Mouse (Mus musculus): ENCODE measurements at regions not wholly inside any gene's neighbourhood (a gene's known extent, or its start where the extent isn't known, plus 50 kb on each side); places are given as distances from the start of the nearest gene placed in this dataset.

DNA sequence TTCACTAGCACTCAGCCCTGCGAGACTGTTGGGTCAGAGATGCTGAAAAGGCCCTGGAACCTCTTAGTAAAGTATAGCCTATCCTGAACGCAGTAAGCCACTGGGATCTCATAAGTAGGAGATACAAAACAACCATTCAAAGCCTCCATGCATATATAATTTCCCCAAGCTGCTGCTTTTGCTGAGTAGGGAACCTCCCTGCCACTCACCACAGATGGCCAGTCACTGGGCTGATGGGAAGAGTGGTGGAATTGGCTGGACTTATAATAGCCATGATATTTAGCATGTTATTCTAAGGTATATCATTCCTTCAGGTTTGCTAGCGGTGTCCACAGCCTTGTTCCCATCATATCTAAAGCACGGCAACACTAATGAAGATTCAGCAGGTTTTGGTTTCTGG is 135.8 kb downstream of the Usp31 start:
- no peak overlapping the region for H3K9ac ChIP-seq (replicated peaks; ENCODE audit: low read length, poor library complexity, severe bottlenecking)
- H3K27ac ChIP-seq (ENCODE audit: low read depth, low read length), result no peak overlapping the region
- no peaks in the 10 kb centered on the region for H3K27me3 ChIP-seq (ENCODE audit: insufficient read depth, low read length)
- DNase-seq (ENCODE audit: low spot score), result no peak
- H3K4me3 ChIP-seq (ENCODE audit: low read depth, low read length), result no peak overlapping the region
- WGBS, result 67% methylated on average over 4 of the region's 4 CpGs
- no peak overlapping the region for H3K4me2 ChIP-seq (ENCODE audit: low read depth, low read length, poor library complexity, severe bottlenecking)
- H3K9me3 ChIP-seq (ENCODE audit: low read length), result no peaks in the 10 kb centered on the region
- no peaks in the 10 kb centered on the region for H3K4me1 ChIP-seq (ENCODE audit: insufficient read depth, low read length)
- no peak for TF ChIP-seq CTCF (IDR thresholded peaks at IDR 0.05)
- no peak for ATAC-seq (ENCODE audit: low FRiP score)
- H3K36me3 ChIP-seq (ENCODE audit: insufficient read depth, low read length), result no peaks in the 10 kb centered on the region

DNA sequence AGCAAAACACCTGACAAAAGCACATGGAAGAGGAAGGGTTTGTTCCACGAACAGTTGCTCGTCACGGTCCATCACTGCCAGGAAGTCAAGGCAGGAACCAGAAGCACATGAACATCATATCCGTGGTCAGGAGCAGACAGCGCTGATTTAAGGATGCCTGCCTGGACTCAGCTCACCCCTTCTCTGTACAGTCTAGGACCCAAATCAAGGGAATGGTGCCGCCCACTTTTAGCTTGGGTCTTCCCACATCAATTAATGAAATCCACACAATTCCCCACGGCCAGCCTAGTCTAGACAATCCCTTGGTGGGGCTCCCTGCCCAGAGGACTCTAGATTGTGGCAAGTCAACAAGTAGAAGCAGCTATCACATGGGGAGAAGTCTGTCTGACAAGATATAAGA is 137.8 kb downstream of the Usp31 start:
- ATAC-seq (ENCODE audit: low FRiP score), result no peak
- Histone ChIP-seq H3K9ac (replicated peaks; ENCODE audit: low read length, poor library complexity, severe bottlenecking) (no peak overlapping the region), H3K36me3 (ENCODE audit: insufficient read depth, low read length) (no peaks in the 10 kb centered on the region), H3K27ac (ENCODE audit: low read depth, low read length) (no peak overlapping the region), H3K4me1 (ENCODE audit: insufficient read depth, low read length) (no peaks in the 10 kb centered on the region), H3K27me3 (ENCODE audit: insufficient read depth, low read length) (no peaks in the 10 kb centered on the region), H3K9me3 (ENCODE audit: low read length) (no peaks in the 10 kb centered on the region), H3K4me2 (ENCODE audit: low read depth, low read length, poor library complexity, severe bottlenecking) (no peak overlapping the region), H3K4me3 (ENCODE audit: low read depth, low read length) (no peak overlapping the region)
- no peak for DNase-seq (ENCODE audit: low spot score)
- TF ChIP-seq CTCF (IDR thresholded peaks at IDR 0.05), result no peak
- 86% methylated on average over 7 of the region's 7 CpGs for WGBS

DNA sequence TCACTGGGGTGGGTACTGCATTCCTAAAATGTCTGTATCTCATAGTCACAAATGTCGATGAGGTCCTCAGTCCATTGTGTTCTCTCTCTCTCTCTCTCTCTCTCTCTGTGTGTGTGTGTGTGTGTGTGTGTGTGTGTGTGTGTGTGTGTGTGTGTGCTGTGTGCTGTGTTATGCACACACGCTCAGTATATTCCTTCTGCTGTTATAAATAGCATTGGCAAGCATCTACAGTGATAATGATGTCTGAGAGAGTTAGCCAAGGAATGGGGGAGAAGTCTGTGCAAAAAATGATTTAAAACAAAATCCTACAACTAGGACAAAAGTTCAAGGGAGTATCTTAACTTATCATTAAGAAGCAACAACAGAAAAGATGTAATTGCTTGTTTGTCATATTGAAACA is 139.0 kb downstream of the Usp31 start:
- Histone ChIP-seq H3K4me3 (ENCODE audit: low read depth, low read length) (no peak overlapping the region), H3K4me2 (ENCODE audit: low read depth, low read length, poor library complexity, severe bottlenecking) (no peak overlapping the region), H3K27ac (ENCODE audit: low read depth, low read length) (no peak overlapping the region), H3K36me3 (ENCODE audit: insufficient read depth, low read length) (no peaks in the 10 kb centered on the region), H3K9me3 (ENCODE audit: low read length) (no peaks in the 10 kb centered on the region), H3K4me1 (ENCODE audit: insufficient read depth, low read length) (no peaks in the 10 kb centered on the region), H3K9ac (replicated peaks; ENCODE audit: low read length, poor library complexity, severe bottlenecking) (no peak overlapping the region), H3K27me3 (ENCODE audit: insufficient read depth, low read length) (no peaks in the 10 kb centered on the region)
- DNase-seq (ENCODE audit: low spot score) (no peak), ATAC-seq (ENCODE audit: low FRiP score) (no peak)
- 71% methylated on average over 2 of the region's 2 CpGs for WGBS
- no peak for TF ChIP-seq CTCF (IDR thresholded peaks at IDR 0.05)

DNA sequence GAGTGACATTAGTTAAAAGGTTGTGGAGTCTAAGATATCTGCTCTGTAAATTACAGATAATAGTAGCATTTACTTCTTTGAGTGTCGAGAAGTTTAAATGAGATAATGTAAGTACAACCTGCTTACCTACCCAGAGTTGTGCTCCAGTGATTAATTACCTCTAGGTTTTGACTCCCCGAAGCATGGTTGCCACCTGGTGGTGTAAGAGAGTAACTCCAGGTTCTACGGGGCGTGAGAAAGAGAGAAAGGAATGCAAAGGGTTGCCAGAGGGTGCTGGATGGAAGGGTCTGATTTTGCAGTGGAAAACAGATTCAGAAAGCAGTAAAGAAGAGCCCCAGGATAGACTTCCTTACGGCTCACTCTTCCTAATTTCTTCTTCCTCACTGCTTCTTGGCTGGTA is 143.5 kb downstream of the Usp31 start:
- Histone ChIP-seq H3K4me3 (ENCODE audit: low read depth, low read length) (no peak overlapping the region), H3K9me3 (ENCODE audit: low read length) (no peaks in the 10 kb centered on the region), H3K36me3 (ENCODE audit: insufficient read depth, low read length) (no peaks in the 10 kb centered on the region), H3K4me1 (ENCODE audit: insufficient read depth, low read length) (no peaks in the 10 kb centered on the region), H3K9ac (replicated peaks; ENCODE audit: low read length, poor library complexity, severe bottlenecking) (no peak overlapping the region), H3K27ac (ENCODE audit: low read depth, low read length) (no peak overlapping the region), H3K4me2 (ENCODE audit: low read depth, low read length, poor library complexity, severe bottlenecking) (no peak overlapping the region), H3K27me3 (ENCODE audit: insufficient read depth, low read length) (no peaks in the 10 kb centered on the region)
- DNase-seq (ENCODE audit: low spot score) (peak; percentile 69), ATAC-seq (ENCODE audit: low FRiP score) (no peak)
- peak; percentile 83 for TF ChIP-seq CTCF (IDR thresholded peaks at IDR 0.05)
- WGBS, result 32% methylated on average over 5 of the region's 5 CpGs

DNA sequence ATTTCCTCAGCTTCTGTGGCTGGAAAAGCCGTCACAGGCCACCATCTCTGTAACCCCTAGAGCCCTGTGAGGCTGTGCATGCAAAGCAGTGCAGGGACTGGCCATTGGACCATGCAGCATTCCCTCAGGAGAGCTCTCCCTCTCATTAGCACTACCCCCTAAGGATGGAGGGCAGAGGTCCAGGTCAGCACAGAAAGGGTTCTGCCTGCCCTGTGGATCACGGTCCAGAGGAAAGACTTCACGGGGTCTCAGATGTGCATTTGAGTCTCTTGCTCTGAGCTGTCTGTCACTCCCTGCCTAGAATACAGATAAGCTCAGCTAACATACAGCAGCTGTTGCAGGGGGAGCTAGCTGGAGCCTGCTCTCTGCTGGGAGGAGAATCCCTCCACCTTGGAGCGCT is 151.6 kb downstream of the Usp31 start:
- H3K9ac ChIP-seq (replicated peaks; ENCODE audit: low read length, poor library complexity, severe bottlenecking), result no peak overlapping the region
- WGBS, result 22% methylated on average over 4 of the region's 4 CpGs
- TF ChIP-seq CTCF (IDR thresholded peaks at IDR 0.05), result no peak
- ATAC-seq (ENCODE audit: low FRiP score), result peak; percentile 65
- no peak overlapping the region for H3K4me3 ChIP-seq (ENCODE audit: low read depth, low read length)
- DNase-seq (ENCODE audit: low spot score), result peak; percentile 15
- no peaks in the 10 kb centered on the region for H3K36me3 ChIP-seq (ENCODE audit: insufficient read depth, low read length)
- H3K4me1 ChIP-seq (ENCODE audit: insufficient read depth, low read length), result no peaks in the 10 kb centered on the region
- H3K27ac ChIP-seq (ENCODE audit: low read depth, low read length), result no peak overlapping the region
- no peaks in the 10 kb centered on the region for H3K9me3 ChIP-seq (ENCODE audit: low read length)
- H3K27me3 ChIP-seq (ENCODE audit: insufficient read depth, low read length), result no peaks in the 10 kb centered on the region
- no peak overlapping the region for H3K4me2 ChIP-seq (ENCODE audit: low read depth, low read length, poor library complexity, severe bottlenecking)
